Mouse (Mus musculus): ENCODE data around the gene Fam19a2. TPM values are rescaled to one million over a fixed set of nuclear protein-coding genes. Genes with fewer than 3 reads are reported as not detected.
A peak's percentile ranks its signal among the peaks of the same experiment; 100 is the strongest.

Gene Fam19a2
- total and polyA plus RNA-seq, 2 experiments from 2014 or later, result 0.16 TPM; not detected in 1

- Histone ChIP-seq H3K9ac (replicated peaks; ENCODE audit: low read depth, low read length) (no peak overlapping the region), H3K27me3 (ENCODE audit: control insufficient read depth, insufficient read depth, low read length) (no peaks in the 10 kb centered on the region), H3K27ac (ENCODE audit: low read depth) (peak overlapping the region; percentile 75), H3K36me3 (replicated peaks; ENCODE audit: control insufficient read depth, insufficient read depth, low read length) (no peaks in the 10 kb centered on the region), H3K9me3 (replicated peaks; ENCODE audit: control insufficient read depth, low read length) (0 out of 2 replicates have a peak, but pooled peaks cover 8% of the 10 kb centered on the region), H3K4me3 (ENCODE audit: low read depth, low read length) (no peak overlapping the region), H3K4me1 (ENCODE audit: control insufficient read depth, insufficient read depth) (peaks cover 15% of the 10 kb centered on the region; the same call in 1 of the 2 replicates), H3K4me2 (ENCODE audit: low read depth, low read length) (no peak overlapping the region)
- TF ChIP-seq CTCF (IDR thresholded peaks at IDR 0.05; ENCODE audit: low read depth) (no peak), EP300 (IDR thresholded peaks at IDR 0.05; ENCODE audit: low read depth) (no peak)
- DNase-seq (ENCODE audit: low spot score) (no peak), ATAC-seq (ENCODE audit: insufficient read depth, low read depth) (no peak)
- 81% methylated on average over 6 of the region's 6 CpGs for WGBS
These were observed 257.4 kb downstream of the Fam19a2 start for GRCm38 (mm10) chr10:123521203-123521602.

GRCm38 (mm10) chr10:123525424-123525823, 261.6 kb downstream of the Fam19a2 start:
- WGBS, result 85% methylated on average over 5 of the region's 5 CpGs

GRCm38 (mm10) chr10:123526059-123526458, 262.3 kb downstream of the Fam19a2 start:
- 65% methylated on average over 3 of the region's 3 CpGs for WGBS
- TF ChIP-seq EP300 (IDR thresholded peaks at IDR 0.05; ENCODE audit: low read depth), result no peak
- TF ChIP-seq CTCF (IDR thresholded peaks at IDR 0.05; ENCODE audit: low read depth), result no peak
- DNase-seq (ENCODE audit: low spot score), result no peak
- no peak overlapping the region for H3K9ac ChIP-seq (replicated peaks; ENCODE audit: low read depth, low read length)
- H3K27ac ChIP-seq (ENCODE audit: low read depth), result no peak overlapping the region
- no peak overlapping the region for H3K4me2 ChIP-seq (ENCODE audit: low read depth, low read length)
- H3K4me1 ChIP-seq (ENCODE audit: control insufficient read depth, insufficient read depth), result 0 out of 2 replicates have a peak, but pooled peaks cover 6% of the 10 kb centered on the region
- no peak overlapping the region for H3K4me3 ChIP-seq (ENCODE audit: low read depth, low read length)
- 0 out of 2 replicates have a peak, but pooled peaks cover 8% of the 10 kb centered on the region for H3K9me3 ChIP-seq (replicated peaks; ENCODE audit: control insufficient read depth, low read length)
- H3K27me3 ChIP-seq (ENCODE audit: control insufficient read depth, insufficient read depth, low read length), result no peaks in the 10 kb centered on the region
- no peaks in the 10 kb centered on the region for H3K36me3 ChIP-seq (replicated peaks; ENCODE audit: control insufficient read depth, insufficient read depth, low read length)
- ATAC-seq (ENCODE audit: insufficient read depth, low read depth), result no peak

More at GRCm38 (mm10) chr10:123525424-123525823, 261.6 kb downstream of the Fam19a2 start:
- 0 out of 2 replicates have a peak, but pooled peaks cover 8% of the 10 kb centered on the region for H3K9me3 ChIP-seq (replicated peaks; ENCODE audit: control insufficient read depth, low read length)
- H3K27me3 ChIP-seq (ENCODE audit: control insufficient read depth, insufficient read depth, low read length), result no peaks in the 10 kb centered on the region
- H3K4me3 ChIP-seq (ENCODE audit: low read depth, low read length), result no peak overlapping the region
- H3K4me1 ChIP-seq (ENCODE audit: control insufficient read depth, insufficient read depth), result 0 out of 2 replicates have a peak, but pooled peaks cover 6% of the 10 kb centered on the region
- H3K36me3 ChIP-seq (replicated peaks; ENCODE audit: control insufficient read depth, insufficient read depth, low read length), result no peaks in the 10 kb centered on the region
- ATAC-seq (ENCODE audit: insufficient read depth, low read depth), result no peak
- no peak overlapping the region for H3K9ac ChIP-seq (replicated peaks; ENCODE audit: low read depth, low read length)
- no peak overlapping the region for H3K4me2 ChIP-seq (ENCODE audit: low read depth, low read length)
- DNase-seq (ENCODE audit: low spot score), result no peak
- no peak overlapping the region for H3K27ac ChIP-seq (ENCODE audit: low read depth)
- TF ChIP-seq EP300 (IDR thresholded peaks at IDR 0.05; ENCODE audit: low read depth) (no peak), CTCF (IDR thresholded peaks at IDR 0.05; ENCODE audit: low read depth) (no peak)

GRCm38 (mm10) chr10:123536143-123536542, 272.3 kb downstream of the Fam19a2 start:
- TF ChIP-seq EP300 (IDR thresholded peaks at IDR 0.05; ENCODE audit: low read depth) (no peak), CTCF (IDR thresholded peaks at IDR 0.05; ENCODE audit: low read depth) (no peak)
- no peaks in the 10 kb centered on the region for H3K27me3 ChIP-seq (ENCODE audit: control insufficient read depth, insufficient read depth, low read length)
- DNase-seq (ENCODE audit: low spot score) (no peak), ATAC-seq (ENCODE audit: insufficient read depth, low read depth) (no peak)
- H3K9me3 ChIP-seq (replicated peaks; ENCODE audit: control insufficient read depth, low read length), result no peaks in the 10 kb centered on the region
- no peak overlapping the region for H3K27ac ChIP-seq (ENCODE audit: low read depth)
- 54% methylated on average over 4 of the region's 4 CpGs for WGBS
- H3K36me3 ChIP-seq (replicated peaks; ENCODE audit: control insufficient read depth, insufficient read depth, low read length), result no peaks in the 10 kb centered on the region
- H3K4me3 ChIP-seq (ENCODE audit: low read depth, low read length), result no peak overlapping the region
- H3K4me1 ChIP-seq (ENCODE audit: control insufficient read depth, insufficient read depth), result no peaks in the 10 kb centered on the region
- no peak overlapping the region for H3K4me2 ChIP-seq (ENCODE audit: low read depth, low read length)
- H3K9ac ChIP-seq (replicated peaks; ENCODE audit: low read depth, low read length), result no peak overlapping the region

- H3K27ac ChIP-seq (ENCODE audit: low read depth), result no peak overlapping the region
- H3K27me3 ChIP-seq (ENCODE audit: control insufficient read depth, insufficient read depth, low read length), result no peaks in the 10 kb centered on the region
- ATAC-seq (ENCODE audit: insufficient read depth, low read depth) (no peak), DNase-seq (ENCODE audit: low spot score) (no peak)
- TF ChIP-seq EP300 (IDR thresholded peaks at IDR 0.05; ENCODE audit: low read depth) (no peak), CTCF (IDR thresholded peaks at IDR 0.05; ENCODE audit: low read depth) (no peak)
- H3K4me2 ChIP-seq (ENCODE audit: low read depth, low read length), result no peak overlapping the region
- H3K36me3 ChIP-seq (replicated peaks; ENCODE audit: control insufficient read depth, insufficient read depth, low read length), result no peaks in the 10 kb centered on the region
- WGBS, result 65% methylated on average over 6 of the region's 6 CpGs
- H3K9me3 ChIP-seq (replicated peaks; ENCODE audit: control insufficient read depth, low read length), result no peaks in the 10 kb centered on the region
- H3K4me3 ChIP-seq (ENCODE audit: low read depth, low read length), result no peak overlapping the region
- H3K9ac ChIP-seq (replicated peaks; ENCODE audit: low read depth, low read length), result no peak overlapping the region
- H3K4me1 ChIP-seq (ENCODE audit: control insufficient read depth, insufficient read depth), result no peaks in the 10 kb centered on the region
These were observed 284.6 kb downstream of the Fam19a2 start for GRCm38 (mm10) chr10:123548391-123548790.

- Histone ChIP-seq H3K27ac (ENCODE audit: low read depth) (no peak overlapping the region), H3K4me1 (ENCODE audit: control insufficient read depth, insufficient read depth) (no peaks in the 10 kb centered on the region), H3K9me3 (replicated peaks; ENCODE audit: control insufficient read depth, low read length) (no peaks in the 10 kb centered on the region), H3K4me2 (ENCODE audit: low read depth, low read length) (no peak overlapping the region), H3K36me3 (replicated peaks; ENCODE audit: control insufficient read depth, insufficient read depth, low read length) (no peaks in the 10 kb centered on the region), H3K27me3 (ENCODE audit: control insufficient read depth, insufficient read depth, low read length) (no peaks in the 10 kb centered on the region), H3K4me3 (ENCODE audit: low read depth, low read length) (no peak overlapping the region), H3K9ac (replicated peaks; ENCODE audit: low read depth, low read length) (no peak overlapping the region)
- no peak for DNase-seq (ENCODE audit: low spot score)
- ATAC-seq (ENCODE audit: insufficient read depth, low read depth), result no peak
- 93% methylated on average over 1 of the region's 1 CpGs for WGBS
- TF ChIP-seq EP300 (IDR thresholded peaks at IDR 0.05; ENCODE audit: low read depth) (no peak), CTCF (IDR thresholded peaks at IDR 0.05; ENCODE audit: low read depth) (no peak)
These were observed 303.9 kb downstream of the Fam19a2 start for GRCm38 (mm10) chr10:123567677-123568076.
